Mouse (Mus musculus) neural tube, embryonic 12.5 days (tissue): Measurements from ENCODE around the gene Myof. TPM values are rescaled to one million over a fixed set of nuclear protein-coding genes. Genes with fewer than 3 reads are reported as not detected.

ENCODE experiments used
- polyA plus RNA-seq: library from polyadenylated mRNA; unstranded; fragments of >200 nt; fragmentation: Nextera tagmentation; extraction: Ambion mirVana; gene quantifications from 2 replicates; pipeline ENCODE4 v1.2.1, GENCODE M21; 2016

The Myof gene
- polyA plus RNA-seq, 1 experiment from 2014 or later, result 3.9 TPM

Other genes with a start within 250 kb of the Myof start
- 27.5 and 31.1 TPM in 2 replicates for gene Cep55, start 11.4 kb upstream of the Myof start, polyA plus RNA-seq
- gene Ffar4, start 53.5 kb upstream of the Myof start, polyA plus RNA-seq, result not detected in 2 replicates
- 1.3 and 2.1 TPM in 2 replicates for gene Rbp4, start 81.7 kb upstream of the Myof start, polyA plus RNA-seq
- gene Pde6c, start 89.2 kb upstream of the Myof start, polyA plus RNA-seq, result not detected in 2 replicates
- 49.4 and 50.4 TPM in 2 replicates for gene Fra10ac1, start 180.6 kb upstream of the Myof start, polyA plus RNA-seq
- 4.0 and 4.4 TPM in 2 replicates for gene Lgi1, start 221.0 kb upstream of the Myof start, polyA plus RNA-seq